Mouse (Mus musculus) liver (tissue): ENCODE measurements around the gene Hoxd3.

ENCODE experiments used
- DNase-seq: peaks from one replicate; pipeline ENCODE4 v3.0.0-alpha.2; 2020; ENCODE audit warnings: mixed read lengths

Gene Hoxd3

GRCm38 (mm10) chr2:74709465-74710419 lies 2.0 kb upstream of the Hoxd3 start:
- no peak for DNase-seq

GRCm38 (mm10) chr2:74710929-74711543 lies 691 bp upstream of the Hoxd3 start:
- DNase-seq = no peak

GRCm38 (mm10) chr2:74713239-74714150 lies 1.8 kb downstream of the Hoxd3 start:
- DNase-seq = no peak

GRCm38 (mm10) chr2:74714156-74714789 lies 2.5 kb downstream of the Hoxd3 start:
- no peak for DNase-seq

GRCm38 (mm10) chr2:74714881-74715280 lies 3.2 kb downstream of the Hoxd3 start:
- no peak for DNase-seq

- peak; percentile 81 for DNase-seq
Measured at GRCm38 (mm10) chr2:74715504-74716241, 3.9 kb downstream of the Hoxd3 start.

GRCm38 (mm10) chr2:74720384-74720783 lies 8.7 kb downstream of the Hoxd3 start:
- DNase-seq = no peak

- no peak for DNase-seq
Measured at GRCm38 (mm10) chr2:74720955-74721491, 9.3 kb downstream of the Hoxd3 start.

GRCm38 (mm10) chr2:74721882-74722281 lies 10.2 kb downstream of the Hoxd3 start:
- DNase-seq = no peak

- no peak for DNase-seq
Measured at GRCm38 (mm10) chr2:74722949-74723348, 11.2 kb downstream of the Hoxd3 start.

- DNase-seq = no peak
Measured at GRCm38 (mm10) chr2:74724244-74725015, 12.7 kb downstream of the Hoxd3 start.

- no peak for DNase-seq
Measured at GRCm38 (mm10) chr2:74725171-74725570, 13.4 kb downstream of the Hoxd3 start.

- no peak for DNase-seq
Measured at GRCm38 (mm10) chr2:74726551-74726950, 14.8 kb downstream of the Hoxd3 start, which contains the start of gene Gm28230. TSS of gene Gm28230 (plus strand) at chr2:74726728.

- no peak for DNase-seq
Measured at GRCm38 (mm10) chr2:74726973-74727639, 15.4 kb downstream of the Hoxd3 start.

- DNase-seq = no peak
Measured at GRCm38 (mm10) chr2:74727640-74728302, 16.0 kb downstream of the Hoxd3 start.

GRCm38 (mm10) chr2:74728303-74728680 lies 16.6 kb downstream of the Hoxd3 start:
- DNase-seq = no peak

GRCm38 (mm10) chr2:74730331-74730730 lies 18.6 kb downstream of the Hoxd3 start:
- no peak for DNase-seq

- no peak for DNase-seq
Measured at GRCm38 (mm10) chr2:74731055-74731454, 19.3 kb downstream of the Hoxd3 start.

GRCm38 (mm10) chr2:74731799-74732512 lies 20.2 kb downstream of the Hoxd3 start:
- no peak for DNase-seq
